Mouse (Mus musculus) spleen, adult 18-20 months (tissue): ENCODE measurements around the gene Capza2.
"Not testable (repeated sequence)": the region's sequence is repeated elsewhere in the genome, so short reads cannot be mapped to it uniquely, and the experiment has no call there.

Experiments
- DNase-seq, 2 experiments: peaks; one replicate each; pipeline ENCODE4 v3.0.0; 2022; ENCODE audit warnings: mixed read lengths in 2 of 2

Gene Capza2

DNA sequence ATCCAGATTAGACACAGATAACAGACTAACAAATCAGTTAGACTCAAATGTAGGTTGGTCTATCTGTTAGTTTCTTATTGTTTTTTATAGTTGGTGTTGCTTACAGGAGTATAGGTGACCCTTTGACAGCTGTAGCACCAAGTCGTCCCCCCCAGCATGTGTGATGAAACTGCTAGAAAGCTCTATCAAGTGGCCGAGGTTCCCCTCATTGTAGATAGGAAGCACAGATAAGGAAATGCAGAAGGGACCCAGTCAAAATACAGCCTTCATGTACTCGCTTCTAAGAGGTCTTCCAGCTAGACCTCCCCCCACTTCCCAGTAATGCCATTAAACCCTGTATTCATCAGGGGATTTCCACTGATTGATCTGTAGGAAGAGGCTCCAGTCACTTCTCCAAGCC is 6.7 kb downstream of the Capza2 start:
- DNase-seq = no peak

DNA sequence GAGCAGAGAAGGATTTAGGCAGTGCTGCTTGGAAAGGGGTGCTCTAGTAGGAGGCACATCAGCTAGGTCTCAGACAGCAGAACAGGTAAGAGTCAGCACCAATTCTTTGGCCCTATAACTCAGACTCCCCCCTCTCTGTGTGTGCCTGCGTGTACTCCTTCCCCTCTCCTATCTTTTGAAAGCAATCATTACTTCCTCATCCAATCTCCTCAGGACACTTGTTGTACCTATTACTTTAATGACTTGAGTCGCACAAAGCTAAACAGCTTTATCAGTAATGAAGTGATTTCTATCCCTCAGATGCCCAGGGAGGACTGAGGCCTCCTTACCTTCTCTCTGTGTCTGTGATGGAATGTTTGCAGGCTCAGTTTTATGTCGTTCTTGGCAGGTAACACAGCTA is 10.1 kb downstream of the Capza2 start:
- DNase-seq = no peak

DNA sequence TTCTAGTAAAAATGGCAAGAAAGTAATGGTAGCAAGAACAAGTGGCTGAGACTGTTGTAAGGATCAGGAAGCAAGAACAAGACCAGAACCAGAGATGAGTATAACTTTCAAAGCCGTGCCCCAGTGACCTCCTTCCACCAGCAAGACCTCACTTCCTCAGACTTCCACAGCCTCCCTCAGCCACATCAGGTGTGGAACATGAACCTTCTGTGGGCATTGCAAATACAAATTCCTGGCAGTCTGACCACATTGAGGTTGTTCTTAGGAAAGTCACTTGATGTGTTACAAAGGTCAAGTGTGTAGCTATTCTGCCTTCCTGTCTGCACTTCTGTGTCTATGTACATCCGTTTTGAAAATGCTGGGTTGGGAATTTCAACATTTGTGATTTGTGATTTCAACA is 16.1 kb downstream of the Capza2 start:
- DNase-seq = no peak

DNA sequence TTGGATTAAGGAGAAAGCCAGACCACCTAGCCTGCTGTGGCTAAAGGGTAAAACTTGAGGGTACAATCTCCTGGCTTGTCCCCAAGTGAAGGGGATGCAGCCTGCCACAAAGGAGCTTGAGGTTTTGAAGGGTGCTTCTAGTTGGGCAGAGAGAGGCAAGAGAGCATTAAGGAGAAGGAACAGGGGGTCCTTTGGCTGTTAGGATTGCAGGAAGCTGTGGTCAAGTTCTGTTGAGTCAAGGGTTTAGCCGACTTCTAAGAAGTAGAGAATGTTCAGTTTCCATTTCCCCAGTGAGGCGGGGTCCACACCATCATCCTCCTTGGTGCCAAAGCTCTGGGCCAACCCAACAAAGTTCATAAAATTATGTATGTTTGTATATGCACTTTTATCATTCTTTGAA is 19.0 kb downstream of the Capza2 start:
- no peak for DNase-seq

- DNase-seq = no peak
Measured at GRCm38 (mm10) chr6:17657308-17657707, 21.3 kb downstream of the Capza2 start.

GRCm38 (mm10) chr6:17665348-17665747 is 29.3 kb downstream of the Capza2 start:
- DNase-seq = no peak

GRCm38 (mm10) chr6:17666024-17666423 is 30.0 kb downstream of the Capza2 start:
- DNase-seq = no peak

GRCm38 (mm10) chr6:17667813-17668212 is 31.8 kb downstream of the Capza2 start:
- no peak for DNase-seq

DNA sequence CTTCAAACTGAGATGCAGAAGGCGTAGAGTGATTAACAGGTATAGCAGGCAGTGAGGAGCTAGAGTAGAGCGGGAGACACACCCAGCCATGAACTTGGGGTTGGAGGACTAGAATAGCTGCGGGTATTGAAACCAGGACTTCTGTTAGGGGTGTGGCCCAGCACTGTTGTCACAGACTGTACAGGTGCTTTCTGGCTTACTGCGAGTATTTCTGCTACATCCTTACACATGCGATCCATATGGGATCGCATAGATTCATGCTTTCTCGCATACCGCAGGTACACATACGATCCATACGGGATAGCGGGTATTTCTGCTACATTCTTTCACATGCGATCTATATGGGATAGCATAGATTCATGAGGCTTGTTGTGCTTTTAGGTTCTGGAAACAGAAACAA is 32.3 kb downstream of the Capza2 start:
- no peak for DNase-seq

GRCm38 (mm10) chr6:17669826-17670225 is 33.8 kb downstream of the Capza2 start:
- DNase-seq = no peak

GRCm38 (mm10) chr6:17675019-17675756 is 39.2 kb downstream of the Capza2 start:
- DNase-seq = peak; percentile 28 to 63

- DNase-seq = no peak
Measured at GRCm38 (mm10) chr6:17677008-17677407, 41.0 kb downstream of the Capza2 start.

- no peak for DNase-seq
Measured at GRCm38 (mm10) chr6:17680266-17680925, 44.4 kb downstream of the Capza2 start.

DNA sequence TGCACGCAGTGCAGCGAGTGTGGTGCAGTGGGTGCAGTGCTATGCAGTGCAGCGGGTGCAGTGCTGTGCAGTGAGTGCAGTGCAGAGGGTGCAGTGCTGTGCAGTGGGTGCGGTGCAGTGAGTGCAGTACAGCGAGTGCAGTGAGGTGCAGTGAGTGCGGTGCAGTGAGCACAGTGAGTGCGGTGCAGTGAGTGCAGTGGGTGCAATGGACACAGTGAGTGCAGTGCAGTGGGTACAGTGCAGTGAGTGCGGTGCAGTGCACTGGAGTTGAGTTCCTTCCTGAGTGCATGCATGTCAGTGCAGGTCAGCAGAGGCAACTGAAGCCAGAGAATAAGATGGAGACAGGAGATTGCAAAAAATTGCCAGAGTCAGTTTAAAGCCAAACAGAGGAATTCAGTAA is 45.8 kb downstream of the Capza2 start:
- DNase-seq = no peak

DNA sequence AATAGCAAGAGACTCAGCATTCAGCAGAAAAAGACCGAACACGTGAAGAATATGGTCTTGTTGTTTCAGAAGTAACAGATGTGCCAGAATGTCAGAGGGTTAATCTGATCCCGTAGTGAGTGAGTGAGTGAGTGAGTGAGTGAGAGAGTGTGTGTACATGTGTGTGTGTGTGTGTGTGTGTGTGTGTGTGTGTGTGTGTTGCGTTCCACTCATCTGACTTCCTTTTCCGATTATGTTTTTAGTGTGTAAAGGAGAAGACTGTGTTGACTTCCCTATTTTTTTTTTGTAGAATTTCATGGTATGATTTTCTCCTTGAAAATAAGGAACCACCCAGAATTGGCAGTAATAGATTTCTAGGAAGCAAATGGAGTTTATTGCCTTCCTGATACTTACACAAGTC is 52.6 kb downstream of the Capza2 start:
- no peak for DNase-seq

DNA sequence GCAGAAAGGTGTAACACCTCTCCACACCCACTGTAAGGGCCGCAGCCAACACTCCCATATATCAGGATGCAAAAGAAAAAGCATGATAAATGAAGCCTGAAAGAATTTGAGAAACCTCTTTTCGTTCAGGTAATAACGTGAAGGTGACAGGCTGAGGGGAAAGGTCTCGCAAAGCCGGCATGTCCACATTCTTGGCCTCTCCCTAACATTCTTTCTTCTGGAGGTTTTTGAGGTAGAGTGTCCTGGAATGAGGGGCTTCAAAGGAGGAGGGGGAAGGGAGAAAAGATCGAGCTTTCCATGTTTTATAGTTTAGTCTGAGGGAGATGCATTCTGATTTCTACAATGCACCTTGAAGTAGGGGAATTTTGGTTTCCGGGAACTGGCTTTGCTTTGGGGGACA is 56.6 kb downstream of the Capza2 start, which contains the start of gene St7:
Gene St7 (plus strand): TSS at position 287 of the 400 bp plus-strand sequence.
- no peak for DNase-seq

DNA sequence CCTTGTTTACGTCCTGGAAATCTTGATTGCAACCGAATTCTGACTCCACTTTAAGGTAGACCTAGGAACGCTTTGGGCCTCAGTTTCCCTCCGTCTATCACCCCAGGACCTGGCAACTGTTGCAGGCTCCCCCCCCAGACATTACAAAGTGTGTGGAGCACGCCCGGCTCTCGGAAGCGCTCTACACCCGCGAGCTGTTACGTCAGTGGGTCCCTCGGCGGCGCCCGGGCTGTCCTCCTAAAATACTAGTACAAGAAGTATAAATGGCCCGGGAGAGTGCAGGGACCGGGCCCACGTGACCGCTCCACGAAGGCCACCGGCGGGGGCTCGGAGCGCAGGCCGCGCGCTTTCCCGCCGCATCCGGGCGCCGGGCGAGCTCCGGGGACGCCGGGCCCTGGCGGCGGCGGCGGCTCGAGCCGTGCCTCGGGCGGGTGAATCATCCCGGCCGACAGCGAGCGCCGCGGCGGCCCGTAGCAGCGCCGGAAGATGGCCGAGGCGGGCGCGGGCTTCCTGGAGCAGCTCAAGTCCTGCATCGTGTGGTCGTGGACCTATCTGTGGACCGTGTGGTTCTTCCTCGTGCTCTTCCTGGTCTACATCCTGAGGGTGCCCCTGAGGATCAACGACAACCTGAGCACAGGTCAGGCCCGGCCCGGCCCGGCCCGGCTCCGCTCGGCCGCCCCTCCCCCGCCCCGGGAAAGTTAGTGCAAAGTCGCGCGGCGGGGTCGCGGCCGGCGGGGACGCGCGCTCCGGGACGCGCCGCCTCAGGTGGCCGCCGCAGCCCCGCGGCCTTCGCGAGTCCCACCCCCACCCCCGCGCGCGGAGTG is 57.9 kb downstream of the Capza2 start:
- peak; percentile 41 to 60 for DNase-seq

DNA sequence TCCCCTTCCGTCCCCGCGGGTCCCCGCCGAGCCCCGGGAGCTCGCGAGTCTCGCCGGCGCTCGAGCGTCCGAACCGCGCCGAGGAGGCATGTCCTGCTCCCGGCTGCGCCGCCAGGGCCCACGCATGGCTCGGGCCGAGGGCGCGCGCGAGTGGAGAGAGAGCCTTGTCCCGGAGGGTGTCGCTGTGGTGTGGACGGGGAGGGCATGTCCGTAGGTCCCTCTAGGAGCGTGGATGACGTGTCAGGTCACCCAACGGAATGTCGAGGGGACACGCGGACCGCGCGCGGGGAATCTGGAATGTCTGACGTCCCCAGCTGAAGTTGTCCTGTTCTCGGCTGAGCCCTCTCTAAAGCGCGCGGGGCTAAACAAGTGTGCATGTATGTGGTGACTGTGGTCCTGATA is 58.5 kb downstream of the Capza2 start:
- DNase-seq = peak; percentile 54 to 69

DNA sequence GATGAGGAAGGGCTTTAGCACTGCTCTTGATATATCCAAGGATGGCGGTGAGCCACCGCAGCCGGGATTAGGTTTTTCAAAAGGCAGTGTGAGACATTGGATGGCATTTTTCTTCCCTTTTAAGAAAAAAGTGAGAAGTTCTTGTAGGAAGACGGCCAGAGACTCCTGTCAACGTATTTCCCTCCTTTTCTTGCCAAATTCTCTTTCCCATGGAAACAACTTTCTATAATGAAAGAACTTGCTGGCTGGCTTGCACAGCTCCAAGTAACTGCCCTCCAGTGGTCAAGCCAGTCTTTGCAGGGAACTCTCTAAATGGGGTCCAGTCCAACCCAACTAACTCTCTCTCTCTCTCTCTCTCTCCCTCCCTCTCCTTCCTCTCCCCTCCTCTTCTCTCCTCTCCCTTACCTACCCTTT is 60.3 kb downstream of the Capza2 start:
- peak in 1 of 2 experiments; percentile 46 for DNase-seq

DNA sequence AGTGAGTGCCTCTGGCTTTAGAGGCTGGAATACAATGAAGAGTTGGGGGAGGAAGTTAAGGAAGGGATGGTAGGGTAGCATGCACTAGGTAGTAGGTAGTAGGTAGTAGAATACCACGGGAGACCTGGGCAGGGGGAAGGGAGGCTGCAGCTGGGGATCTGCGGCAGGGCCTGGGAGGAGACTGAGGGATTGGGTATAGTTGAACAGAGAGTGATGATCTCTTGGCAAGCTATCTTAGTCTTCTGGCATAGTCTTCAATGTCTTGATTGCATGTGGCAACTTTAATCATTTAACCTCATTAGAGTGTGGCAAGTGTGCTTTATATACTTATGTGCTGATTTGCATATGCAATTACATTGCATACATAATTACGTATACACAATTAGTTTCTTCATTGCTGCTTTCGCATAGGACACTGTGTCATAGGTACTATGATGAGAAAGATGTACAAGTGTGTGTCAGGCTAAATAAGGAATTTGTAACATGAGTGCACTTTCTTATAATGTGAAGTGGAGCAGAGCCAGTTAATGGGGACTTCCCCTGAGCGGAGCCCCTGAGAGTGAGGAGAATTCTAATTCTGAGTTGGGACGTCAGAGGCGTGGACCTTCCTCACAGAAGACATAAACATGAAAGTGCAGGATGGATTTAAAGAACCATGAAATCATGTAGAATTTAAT is 65.0 kb downstream of the Capza2 start:
- DNase-seq = no peak

DNA sequence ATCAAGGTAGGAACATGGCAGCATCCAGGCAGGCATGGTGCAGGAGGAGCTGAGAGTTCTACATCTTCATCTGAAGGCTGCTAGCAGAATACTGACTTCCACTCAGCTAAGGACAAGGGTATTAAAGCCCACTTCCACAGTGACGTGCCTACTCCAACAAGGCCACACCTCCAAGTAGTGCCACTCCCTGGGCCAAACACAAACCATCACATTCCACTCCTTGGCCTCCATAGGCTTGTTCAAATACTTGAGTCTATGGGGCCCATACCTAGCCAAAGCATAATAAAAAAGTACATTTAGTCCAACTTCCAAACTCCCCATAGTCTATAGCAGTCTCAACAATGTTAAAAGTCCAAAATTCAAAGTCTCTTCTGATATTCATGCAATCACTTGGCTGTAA is 68.0 kb downstream of the Capza2 start:
- DNase-seq = not testable (repeated sequence)

DNA sequence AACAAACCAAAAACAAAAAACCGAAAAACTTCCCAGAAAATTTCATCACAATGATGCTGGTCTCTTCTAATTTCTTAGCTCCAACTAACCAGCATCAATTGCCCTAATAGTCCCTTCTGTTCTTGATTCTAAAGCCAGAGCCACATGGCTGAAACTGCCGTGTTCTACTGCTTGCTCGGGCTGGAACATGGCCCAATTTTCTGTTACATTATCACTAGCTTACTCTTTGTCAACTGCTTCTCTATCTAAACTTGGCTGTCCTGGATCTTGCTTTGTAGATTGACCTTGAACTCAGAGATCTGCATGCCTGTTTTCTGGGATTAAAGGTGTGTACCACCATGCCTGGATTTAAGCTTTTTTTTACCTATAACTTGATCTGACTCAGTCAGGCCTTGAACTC is 69.9 kb downstream of the Capza2 start:
- DNase-seq = no peak
